Mouse (Mus musculus) MN1 (cell line): ENCODE data around the gene Tdrd9.

Experiments used
- DNase-seq: peaks from one replicate; pipeline ENCODE4 v3.0.0-alpha.2; 2016; ENCODE audit warnings: low spot score

Gene Tdrd9

GRCm38 (mm10) chr12:111963339-111963738 lies 8.0 kb upstream of the Tdrd9 start:
- no peak for DNase-seq

DNA sequence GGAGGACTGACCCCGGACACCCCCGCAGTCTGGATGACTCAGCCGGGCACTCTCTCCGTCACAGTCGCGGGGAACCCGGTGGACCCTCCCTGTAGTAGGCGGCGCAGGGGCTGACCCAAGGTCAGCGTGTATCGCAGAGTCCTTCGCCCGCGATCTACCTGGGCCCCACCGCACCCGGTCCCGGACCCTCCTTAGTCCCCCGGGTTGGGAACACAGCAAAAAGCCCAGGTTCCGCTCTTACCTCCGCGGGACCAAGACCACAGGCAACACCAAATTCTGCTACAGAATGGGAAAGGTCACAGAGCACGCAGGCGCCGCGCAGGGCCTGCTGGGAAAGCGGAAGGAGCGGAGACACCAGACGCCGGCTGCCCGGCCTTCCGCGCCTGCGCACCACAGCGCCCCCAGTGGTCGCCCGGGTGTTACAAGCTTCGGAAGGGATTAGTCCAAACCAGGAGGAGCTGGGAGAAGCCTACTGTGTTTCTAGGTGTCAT lies 4.6 kb upstream of the Tdrd9 start, which contains the start of gene Atp5mpl:
Atp5mpl (minus strand) TSS at position 295 of the 491 bp plus-strand sequence.
- DNase-seq, result peak; percentile 89

DNA sequence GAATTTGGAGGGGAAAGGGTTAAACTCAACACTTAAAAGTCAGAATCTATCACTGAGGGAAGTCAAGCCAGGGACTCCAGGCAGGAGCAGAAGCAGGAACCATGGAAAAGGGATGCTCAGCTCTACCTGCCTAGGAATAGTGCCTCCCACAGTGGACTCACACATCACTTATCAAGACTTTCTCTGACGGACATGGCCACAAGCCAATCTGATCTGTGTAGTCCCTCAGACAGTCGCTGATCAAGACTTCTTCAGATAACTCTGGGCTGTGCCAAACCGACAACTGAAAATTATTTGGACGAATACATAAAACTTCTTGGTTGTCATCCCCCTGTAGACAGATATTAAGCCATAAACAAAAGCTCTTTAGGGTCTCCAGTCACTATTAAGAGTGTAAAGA lies 1.3 kb upstream of the Tdrd9 start:
- DNase-seq, result no peak

GRCm38 (mm10) chr12:111972504-111972903 lies 1.1 kb downstream of the Tdrd9 start:
- no peak for DNase-seq

GRCm38 (mm10) chr12:111974578-111974977 lies 3.2 kb downstream of the Tdrd9 start:
- DNase-seq, result no peak

- DNase-seq, result no peak
These were observed 5.8 kb downstream of the Tdrd9 start for GRCm38 (mm10) chr12:111977138-111977537.

- DNase-seq, result no peak
These were observed 6.9 kb downstream of the Tdrd9 start for GRCm38 (mm10) chr12:111978274-111978673.

GRCm38 (mm10) chr12:111980887-111981367 lies 9.6 kb downstream of the Tdrd9 start, which contains the start of gene Rd3l:
Gene Rd3l, minus strand, starts transcription at chr12:111981317.
- no peak for DNase-seq

- DNase-seq, result no peak
These were observed 10.5 kb downstream of the Tdrd9 start for GRCm38 (mm10) chr12:111981831-111982230.

- no peak for DNase-seq
These were observed 11.8 kb downstream of the Tdrd9 start for GRCm38 (mm10) chr12:111983165-111983564.

- DNase-seq, result no peak
These were observed 15.4 kb downstream of the Tdrd9 start for GRCm38 (mm10) chr12:111986756-111987155.

- no peak for DNase-seq
These were observed 21.3 kb downstream of the Tdrd9 start for GRCm38 (mm10) chr12:111992626-111993025.

DNA sequence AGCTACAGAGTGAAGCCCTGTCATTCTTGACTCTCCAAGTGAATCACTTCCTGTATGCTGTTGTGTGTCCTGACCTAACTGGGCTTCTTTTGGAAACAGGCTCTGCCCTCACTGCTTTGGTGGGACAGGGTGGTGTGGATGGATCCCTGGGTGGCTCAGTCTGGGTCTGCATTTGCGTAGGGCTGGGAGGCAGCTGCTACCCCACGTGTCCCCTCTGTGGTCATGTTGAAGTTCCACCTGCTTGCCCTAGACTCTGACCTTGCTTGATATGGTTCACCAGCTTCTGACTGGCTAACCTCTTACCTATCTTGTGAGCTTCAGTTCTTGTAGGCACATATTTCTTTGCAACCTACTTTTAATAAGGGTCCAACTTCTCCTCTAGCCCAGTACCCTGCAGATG lies 23.8 kb downstream of the Tdrd9 start:
- no peak for DNase-seq

DNA sequence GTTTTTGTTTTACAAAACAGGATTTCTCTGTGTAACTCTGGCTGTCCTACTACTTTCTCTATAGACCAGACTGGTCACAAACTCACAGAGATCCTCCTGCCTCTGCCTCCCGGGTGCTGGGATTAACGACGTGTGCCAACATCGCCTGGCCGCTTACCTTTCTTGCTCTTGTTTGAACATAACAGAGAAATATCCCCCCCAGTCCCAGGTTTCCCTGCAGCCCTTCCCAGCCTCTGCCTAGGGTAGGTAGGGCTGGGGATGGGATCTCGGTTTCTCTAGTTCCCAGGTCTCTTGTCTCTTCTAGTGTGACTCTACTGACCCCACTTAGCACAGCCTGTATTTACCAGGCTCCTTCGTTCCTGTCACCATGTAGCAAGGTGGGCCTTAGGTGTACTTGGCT lies 28.4 kb downstream of the Tdrd9 start:
- DNase-seq, result no peak

DNA sequence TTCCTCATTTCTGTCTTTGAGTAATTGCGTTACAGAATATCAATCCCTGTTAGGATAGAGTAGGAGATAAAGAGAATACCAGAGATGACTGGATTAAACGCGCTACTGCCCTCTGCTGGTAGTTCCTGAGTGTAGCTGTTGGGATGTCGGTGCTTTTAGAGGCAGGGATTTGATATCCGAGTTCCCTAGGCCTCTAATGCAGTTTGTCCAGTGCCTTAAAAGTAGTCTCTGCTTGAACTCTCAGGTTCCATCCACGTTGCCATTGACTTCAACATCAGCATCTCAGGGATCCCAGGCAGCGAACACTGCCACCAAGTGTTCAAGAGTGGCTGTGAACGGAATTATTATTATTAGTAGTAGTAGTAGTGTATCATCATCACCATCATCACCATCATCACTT lies 29.9 kb downstream of the Tdrd9 start:
- DNase-seq, result peak; percentile 39

- DNase-seq, result no peak
These were observed 41.3 kb downstream of the Tdrd9 start for GRCm38 (mm10) chr12:112012511-112013270.

DNA sequence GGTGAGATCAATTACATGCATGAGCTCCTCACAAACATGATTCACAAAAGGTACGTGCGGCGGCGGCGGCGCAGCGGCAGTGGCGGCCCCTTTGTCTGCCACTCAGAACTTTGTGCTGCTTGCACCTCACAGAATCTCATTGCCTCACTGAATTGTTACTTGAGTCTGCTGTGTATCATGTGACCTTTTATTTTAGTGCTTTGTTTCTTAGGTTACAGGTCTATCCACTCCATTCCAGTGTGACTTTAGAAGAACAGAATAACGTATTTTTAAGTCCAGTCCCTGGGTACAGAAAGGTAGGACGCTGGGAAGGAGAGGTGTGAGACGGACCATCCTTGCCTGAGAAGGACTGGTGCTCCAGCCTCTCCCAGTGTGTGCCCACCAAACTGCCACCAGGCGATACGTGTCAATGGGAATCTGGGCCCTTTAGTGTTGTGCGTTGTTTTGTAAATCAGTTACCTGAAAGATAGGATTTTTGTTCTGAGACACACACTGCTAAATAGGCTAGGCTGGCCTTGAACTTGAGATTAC lies 42.0 kb downstream of the Tdrd9 start:
- no peak for DNase-seq

- peak; percentile 21 for DNase-seq
These were observed 45.0 kb downstream of the Tdrd9 start for GRCm38 (mm10) chr12:112016346-112016745.

DNA sequence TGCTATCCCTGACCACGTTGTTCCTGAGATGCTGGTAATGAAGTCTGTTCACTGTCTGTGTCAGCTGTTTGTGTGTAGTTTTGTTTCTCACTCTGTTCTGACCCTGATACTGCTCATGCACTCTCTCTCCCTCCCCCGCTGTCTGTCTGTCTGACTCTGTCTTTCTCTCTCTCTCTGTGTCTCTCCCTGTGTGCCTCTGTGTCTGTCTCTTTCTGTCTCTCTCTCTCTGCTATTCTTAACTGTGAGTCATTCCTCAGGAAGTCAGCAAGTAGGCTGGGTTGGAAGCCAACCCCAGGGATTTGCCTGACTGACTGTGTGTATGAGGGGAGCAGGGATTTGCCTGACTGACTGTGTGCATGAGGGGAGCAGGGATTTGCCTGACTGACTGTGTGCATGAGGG lies 51.9 kb downstream of the Tdrd9 start:
- no peak for DNase-seq

DNA sequence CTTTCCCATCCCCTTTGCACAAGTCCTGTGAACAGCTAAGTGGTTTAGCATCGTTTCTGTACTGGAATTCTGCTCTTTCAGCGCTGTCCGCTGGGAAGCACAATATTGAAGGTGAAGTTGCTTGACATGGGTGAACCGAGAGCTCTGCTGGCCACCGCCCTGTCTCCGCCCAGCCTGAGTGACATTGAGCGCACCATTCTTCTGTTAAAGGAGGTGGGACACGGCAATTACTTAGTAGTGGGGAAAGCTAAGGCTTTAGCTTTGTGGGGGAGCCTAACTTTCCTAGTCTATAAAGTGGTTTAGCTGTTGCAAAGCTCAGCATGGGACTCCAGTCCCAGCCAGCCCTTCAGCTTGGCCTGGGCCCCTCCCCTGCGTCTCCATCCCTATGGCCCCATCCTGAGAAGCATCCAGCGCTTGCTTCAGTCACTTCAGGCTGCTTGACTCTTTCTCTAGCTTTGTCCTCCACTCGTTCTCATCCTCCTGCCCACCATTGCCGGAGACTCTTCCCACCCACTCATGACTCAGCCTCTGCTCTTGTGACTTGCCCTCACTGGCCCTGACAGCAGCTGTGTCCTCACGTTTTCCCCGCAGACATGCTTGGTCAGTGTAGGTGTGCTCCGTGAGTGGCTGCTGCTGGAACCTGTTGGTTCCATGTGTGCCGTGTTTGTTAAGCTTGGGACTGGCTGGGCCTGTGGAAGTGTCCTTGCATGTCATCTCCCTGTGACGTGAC lies 53.4 kb downstream of the Tdrd9 start:
- DNase-seq, result no peak

- DNase-seq, result no peak
These were observed 54.1 kb downstream of the Tdrd9 start for GRCm38 (mm10) chr12:112025457-112025856.

- DNase-seq, result peak; percentile 18
These were observed 54.7 kb downstream of the Tdrd9 start for GRCm38 (mm10) chr12:112025907-112026645.
